Mouse (Mus musculus) cerebellum, postnatal 25 days (tissue): ENCODE results near the gene S100a13.
A peak's percentile ranks its signal among the peaks of the same experiment; 100 is the strongest.

Experiments used
- DNase-seq, 2 experiments: peaks; one replicate each; pipeline ENCODE4 v3.0.0; 2021; ENCODE audit warnings: mixed read lengths in 2 of 2

Gene S100a13

DNA sequence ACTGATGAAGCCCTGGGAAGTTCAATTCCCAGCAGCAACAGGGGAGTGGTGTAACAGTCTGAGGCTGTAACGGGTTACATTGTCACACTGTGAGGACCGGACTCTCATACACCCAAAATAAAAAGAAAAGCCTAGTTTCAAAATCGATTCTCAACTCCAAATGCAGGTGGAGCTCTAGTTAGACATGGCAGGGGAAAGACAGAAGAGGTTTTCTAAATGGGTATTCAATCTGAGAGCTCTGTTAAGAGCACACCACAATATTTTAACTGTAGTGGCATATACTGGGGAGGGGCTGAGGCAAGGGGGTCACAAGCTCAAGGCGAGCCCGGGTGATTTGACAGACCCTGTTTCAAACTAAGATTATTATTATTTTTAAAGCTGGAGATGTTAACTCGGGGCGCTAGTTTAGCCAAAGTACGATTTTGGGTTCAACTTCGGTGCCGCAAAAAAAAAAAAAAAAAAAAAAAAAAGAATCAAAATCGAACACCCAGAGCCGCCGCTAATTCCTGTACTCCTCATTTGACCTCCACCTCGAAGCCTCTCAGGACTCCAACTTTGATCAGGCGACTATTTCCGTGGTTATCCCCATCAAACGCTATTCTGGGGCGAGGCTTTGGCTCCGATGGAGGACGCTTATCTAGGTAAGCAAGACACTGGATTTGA, 5.8 kb upstream of the S100a13 start:
- DNase-seq = no peak

DNA sequence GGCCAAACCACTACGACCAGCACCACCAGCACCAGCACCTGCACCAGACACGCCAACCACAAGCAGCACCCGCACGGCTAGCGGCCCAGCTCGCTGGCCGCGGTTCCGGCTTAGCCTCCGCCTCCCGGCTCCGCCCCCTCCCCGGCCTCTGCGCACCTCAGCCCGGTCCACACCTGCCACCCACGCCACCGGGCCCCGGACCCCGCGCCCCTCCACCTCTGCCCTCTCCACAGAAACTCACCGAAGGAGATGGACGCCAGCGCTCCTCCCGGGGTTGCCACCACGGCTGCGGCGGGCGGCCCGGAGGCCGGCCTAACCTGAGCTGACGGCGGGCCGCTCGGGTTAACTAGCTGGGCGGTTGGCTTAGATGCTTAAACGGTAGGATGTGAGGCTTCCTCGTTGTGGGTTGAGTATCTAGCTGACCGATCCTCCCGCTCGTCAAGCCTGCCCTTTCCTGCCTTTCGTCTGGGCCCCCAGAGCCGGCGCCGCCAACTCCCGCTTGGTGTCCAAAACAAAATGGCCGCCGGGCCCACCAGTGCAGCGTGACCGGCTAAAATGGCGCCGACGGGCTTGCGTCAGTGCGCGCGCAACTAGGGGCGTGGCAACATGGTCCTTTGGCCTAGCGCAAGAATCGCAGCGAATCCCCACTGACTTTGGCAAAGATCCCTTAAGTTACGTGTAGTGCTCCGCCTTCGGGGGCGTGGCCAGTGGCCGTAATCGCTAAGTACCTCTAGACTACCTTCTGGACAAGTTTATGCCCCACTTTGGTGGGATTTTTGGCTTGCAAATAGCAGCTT, 5.1 kb upstream of the S100a13 start, which contains the start of gene Chtop:
Chtop (minus strand) TSS at position 549 of the 797 bp plus-strand sequence.
- peak; percentile 99 to 100 for DNase-seq

- DNase-seq = no peak
Observed at GRCm38 (mm10) chr3:90509747-90510123, 4.5 kb upstream of the S100a13 start.

GRCm38 (mm10) chr3:90512276-90512675, 2.0 kb upstream of the S100a13 start:
- DNase-seq = no peak

DNA sequence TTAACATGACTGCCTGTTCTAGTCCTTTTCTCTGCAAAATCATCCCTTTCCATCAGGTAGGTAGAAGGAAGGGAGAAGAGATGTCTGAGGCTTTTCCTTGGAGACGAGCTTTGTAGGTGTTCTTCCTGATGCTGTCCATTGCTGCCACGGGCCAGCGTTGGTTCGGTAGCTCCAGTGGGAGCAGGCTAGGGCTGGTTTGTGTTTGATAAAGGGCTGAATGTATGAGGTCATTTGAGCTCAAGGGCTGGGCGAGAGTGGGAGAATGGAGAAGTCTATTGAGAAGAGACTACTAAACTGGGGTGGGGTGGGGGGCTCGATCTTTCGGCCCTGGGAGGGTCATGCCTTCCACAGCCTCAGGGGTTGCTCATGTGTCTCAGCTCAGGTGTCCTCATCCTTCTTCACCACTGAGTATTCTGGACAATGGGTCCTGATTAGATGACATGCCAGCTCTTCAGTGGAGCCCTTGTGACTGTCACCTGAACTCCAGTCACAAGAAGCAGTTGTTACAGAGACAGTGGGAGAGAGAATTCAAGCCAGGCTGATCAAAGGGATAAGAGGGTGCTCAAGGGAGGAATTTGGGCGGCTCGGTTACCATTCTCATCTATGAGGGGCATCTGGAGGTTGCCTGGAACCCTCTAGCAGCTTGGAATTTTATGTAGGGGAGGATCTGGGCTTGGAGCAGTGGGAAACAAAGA, 1.1 kb upstream of the S100a13 start:
- no peak for DNase-seq

DNA sequence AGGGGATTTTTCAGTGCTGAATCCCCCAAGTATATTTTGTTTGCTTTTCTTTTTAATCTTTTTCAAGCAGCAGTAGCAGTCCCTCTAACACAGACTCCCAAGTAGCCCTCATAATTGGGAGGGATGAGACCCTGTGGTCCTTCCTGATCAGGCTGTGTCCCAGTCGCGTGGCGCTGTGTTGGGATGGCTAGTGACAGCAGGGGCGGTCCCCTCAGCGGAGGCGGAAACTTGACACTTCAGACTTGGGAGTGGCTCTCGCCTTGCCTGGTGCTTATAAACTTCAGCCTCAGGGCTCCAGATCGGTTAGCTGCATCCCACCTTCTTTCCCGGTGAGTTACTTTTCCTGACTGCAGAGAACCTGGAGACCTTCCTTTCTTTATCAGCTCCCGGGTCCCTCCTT, 456 bp downstream of the S100a13 start:
- DNase-seq = peak in 1 of 2 experiments; percentile 49

- no peak for DNase-seq
Observed at GRCm38 (mm10) chr3:90515242-90515641, 1.0 kb downstream of the S100a13 start.

- DNase-seq = no peak
Observed at GRCm38 (mm10) chr3:90515789-90516188, 1.6 kb downstream of the S100a13 start.

DNA sequence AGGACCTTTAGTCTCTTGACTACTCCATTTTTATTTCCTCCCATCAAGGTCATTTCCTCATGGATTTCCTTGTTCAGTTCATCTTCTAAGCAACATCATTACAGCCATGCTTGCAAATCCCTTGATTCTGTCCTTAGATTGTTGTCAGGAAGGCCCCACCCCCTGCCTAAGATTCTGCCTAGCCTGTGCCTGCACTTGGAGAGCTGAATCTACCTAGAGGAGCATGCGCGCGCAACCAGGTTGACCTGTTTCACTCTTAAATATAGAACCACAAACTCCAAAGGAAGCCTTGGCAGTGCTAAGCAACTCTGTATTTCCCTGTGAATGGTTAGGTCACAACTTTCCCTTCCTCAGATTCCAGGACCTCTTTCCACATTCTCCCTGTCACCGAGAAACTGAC, 3.5 kb downstream of the S100a13 start:
- DNase-seq = no peak

DNA sequence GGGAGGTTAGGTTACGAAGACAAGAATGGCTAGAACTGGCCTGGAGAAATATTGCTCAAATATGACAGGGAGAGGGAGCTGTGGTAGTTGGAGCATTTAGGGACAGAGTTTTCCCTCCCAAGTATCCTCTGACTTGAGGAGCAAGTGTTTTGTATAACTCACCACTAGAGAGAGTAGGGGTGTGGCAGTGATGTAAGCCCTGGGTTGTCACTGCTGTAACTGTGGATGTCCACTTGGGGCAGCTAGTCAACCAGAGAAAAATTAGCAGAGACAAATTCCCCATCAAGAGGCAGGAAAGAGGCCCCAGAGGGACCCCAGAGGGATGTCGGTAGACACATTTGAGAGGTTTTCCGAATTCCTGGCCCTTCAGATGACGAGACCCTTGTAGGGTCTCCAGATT, 11.2 kb downstream of the S100a13 start:
- DNase-seq = peak; percentile 25 to 40

GRCm38 (mm10) chr3:90526076-90526475, 11.8 kb downstream of the S100a13 start:
- no peak for DNase-seq

- no peak for DNase-seq
Observed at GRCm38 (mm10) chr3:90526580-90526979, 12.3 kb downstream of the S100a13 start, which contains the start of gene S100a14. Gene S100a14, plus strand, starts transcription at chr3:90526856.

DNA sequence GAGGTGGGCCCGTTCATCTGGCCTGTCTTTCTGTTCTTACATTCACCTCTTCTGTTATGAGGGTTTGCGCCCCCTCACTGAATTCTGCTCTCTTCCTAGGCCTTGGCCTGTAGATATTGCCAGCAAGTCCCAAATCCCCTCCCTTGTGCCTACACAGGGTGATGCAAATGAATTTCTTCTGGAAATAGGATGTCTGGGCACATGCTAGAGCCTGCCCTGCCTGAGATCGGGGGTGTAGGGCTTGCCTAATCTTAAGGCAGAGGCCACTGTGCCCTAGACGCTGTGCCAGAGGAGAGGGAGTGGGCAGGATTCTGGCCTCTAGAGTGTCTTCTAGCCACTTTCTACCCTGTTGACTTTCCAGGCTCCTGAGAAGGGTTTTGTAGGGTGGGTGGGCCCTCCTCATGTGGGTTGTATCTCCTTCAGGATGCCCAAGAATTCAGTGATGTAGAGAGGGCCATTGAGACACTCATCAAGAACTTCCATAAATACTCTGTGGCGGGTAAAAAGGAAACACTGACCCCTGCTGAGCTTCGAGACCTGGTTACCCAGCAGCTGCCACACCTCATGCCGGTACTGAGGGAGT, 13.1 kb downstream of the S100a13 start:
- DNase-seq = no peak

GRCm38 (mm10) chr3:90531713-90532112, 17.5 kb downstream of the S100a13 start:
- DNase-seq = no peak

- no peak for DNase-seq
Observed at GRCm38 (mm10) chr3:90535446-90535845, 21.2 kb downstream of the S100a13 start.

- DNase-seq = peak; percentile 61 to 75
Observed at GRCm38 (mm10) chr3:90537141-90537904, 23.1 kb downstream of the S100a13 start, which contains the start of gene S100a16. Gene S100a16, plus strand, starts transcription at chr3:90537254.

- DNase-seq = no peak
Observed at GRCm38 (mm10) chr3:90537905-90538296, 23.7 kb downstream of the S100a13 start.

- no peak for DNase-seq
Observed at GRCm38 (mm10) chr3:90540904-90541303, 26.7 kb downstream of the S100a13 start.

- DNase-seq = no peak
Observed at GRCm38 (mm10) chr3:90549676-90550420, 35.6 kb downstream of the S100a13 start.

- DNase-seq = no peak
Observed at GRCm38 (mm10) chr3:90550421-90550790, 36.2 kb downstream of the S100a13 start.

- DNase-seq = no peak
Observed at GRCm38 (mm10) chr3:90552231-90552630, 38.0 kb downstream of the S100a13 start.

DNA sequence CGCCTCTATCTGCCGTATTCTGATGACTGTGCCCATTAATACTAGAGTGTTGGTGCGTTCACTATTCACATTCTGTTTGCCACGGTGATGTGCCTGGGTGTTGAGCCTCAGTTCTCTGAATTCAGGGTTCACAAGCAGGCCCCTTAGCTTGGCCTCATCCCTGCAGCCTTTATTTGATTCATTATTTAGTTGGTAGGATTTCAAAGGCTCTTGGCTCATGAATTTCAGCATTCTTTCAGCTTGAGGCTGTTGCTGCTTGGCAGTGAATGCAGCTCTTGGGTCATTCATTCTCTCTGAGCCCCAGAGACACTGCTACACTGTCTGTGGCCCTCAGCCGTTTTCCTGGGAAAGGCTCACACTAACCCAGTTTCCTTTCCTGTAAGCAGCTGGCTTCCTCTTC, 41.7 kb downstream of the S100a13 start:
- no peak for DNase-seq
